Mouse (Mus musculus): ENCODE measurements around the gene Csnk1d. TPM values are rescaled to one million over a fixed set of nuclear protein-coding genes. Genes with fewer than 3 reads are reported as not detected.

Csnk1d gene
- polyA plus RNA-seq, 1 experiment from 2014 or later = 135 TPM

DNA sequence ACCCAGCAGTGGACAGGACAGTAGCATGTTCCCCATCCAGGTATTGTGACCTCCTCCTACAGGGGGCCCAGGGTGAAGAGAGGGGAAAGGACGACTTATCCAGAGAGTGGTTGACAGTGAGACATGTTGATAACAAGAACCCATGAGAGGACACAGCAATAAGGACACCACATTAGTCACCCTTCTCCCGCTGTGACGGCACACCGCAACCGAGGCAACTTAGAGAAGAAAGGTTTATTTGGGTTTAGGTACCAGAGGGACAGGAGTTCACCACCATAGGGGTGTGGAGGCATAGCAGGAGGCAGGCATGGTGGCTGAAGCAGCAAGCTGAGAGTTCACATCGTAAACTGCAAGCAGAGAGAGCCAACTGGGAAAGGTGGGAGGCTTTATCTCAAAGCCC is 15.1 kb upstream of the Csnk1d start:
- Histone ChIP-seq H3K9me3 (no peaks in the 10 kb centered on the region), H3K36me3 (no peaks in the 10 kb centered on the region), H3K4me1 (replicated peaks) (no peaks in the 10 kb centered on the region), H3K4me3 (no peak overlapping the region), H3K9ac (no peak overlapping the region), H3K27ac (replicated peaks) (no peak overlapping the region), H3K4me2 (no peak overlapping the region), H3K27me3 (no peaks in the 10 kb centered on the region)
- no peak for ATAC-seq (ENCODE audit: low read depth)
- 66% methylated on average over 6 of the region's 6 CpGs for WGBS

DNA sequence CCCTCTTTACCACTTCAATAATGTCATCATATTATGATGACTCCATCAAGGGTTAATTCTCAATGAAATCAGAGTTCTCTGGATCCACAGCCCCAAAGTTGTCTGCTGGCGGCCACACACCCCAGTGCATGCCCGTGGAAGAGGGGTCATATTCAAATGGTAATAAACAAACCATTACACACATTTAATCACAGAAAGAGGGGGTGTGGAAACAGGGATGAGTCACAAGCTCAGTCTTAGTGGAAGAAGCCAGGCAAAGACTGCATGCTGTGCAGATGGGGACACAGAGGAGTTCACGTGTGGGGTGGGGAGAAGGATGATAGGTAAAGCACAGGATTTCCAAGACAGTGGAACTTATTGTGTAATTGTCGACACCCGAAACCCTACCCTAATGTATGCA is 13.2 kb upstream of the Csnk1d start:
- Histone ChIP-seq H3K36me3 (0 out of 2 replicates have a peak, but pooled peaks cover under 1% of the 10 kb centered on the region), H3K9me3 (no peaks in the 10 kb centered on the region), H3K27me3 (no peaks in the 10 kb centered on the region), H3K9ac (no peak overlapping the region), H3K4me1 (replicated peaks) (no peaks in the 10 kb centered on the region), H3K4me2 (no peak overlapping the region), H3K4me3 (no peak overlapping the region), H3K27ac (replicated peaks) (no peak overlapping the region)
- no peak for ATAC-seq (ENCODE audit: low read depth)
- WGBS = 58% methylated on average over 5 of the region's 5 CpGs

DNA sequence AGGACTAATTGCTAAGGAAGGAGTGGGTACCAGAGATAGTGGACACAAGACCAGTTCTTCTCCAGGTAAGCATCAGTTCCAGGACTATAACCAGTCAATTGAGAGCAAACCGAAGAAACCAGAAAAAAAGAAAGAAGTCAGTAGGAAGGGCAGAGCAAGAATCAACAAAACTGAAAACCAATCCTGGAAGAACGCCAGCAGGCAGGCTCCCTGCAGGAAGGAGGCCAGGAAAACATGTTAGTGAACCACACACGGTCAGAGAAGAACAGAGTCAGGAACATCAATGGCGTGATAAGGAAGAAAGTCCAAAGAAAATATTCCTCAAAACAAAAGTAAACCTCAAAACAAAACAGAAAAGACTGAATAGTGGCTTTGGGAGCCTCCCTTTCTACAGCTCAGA is 10.8 kb upstream of the Csnk1d start:
- no peak overlapping the region for H3K4me2 ChIP-seq
- 63% methylated on average over 4 of the region's 4 CpGs for WGBS
- no peaks in the 10 kb centered on the region for H3K9me3 ChIP-seq
- H3K4me1 ChIP-seq (replicated peaks) = no peaks in the 10 kb centered on the region
- no peaks in the 10 kb centered on the region for H3K27me3 ChIP-seq
- no peak for ATAC-seq (ENCODE audit: low read depth)
- H3K9ac ChIP-seq = no peak overlapping the region
- H3K36me3 ChIP-seq = 0 out of 2 replicates have a peak, but pooled peaks cover 3% of the 10 kb centered on the region
- H3K4me3 ChIP-seq = no peak overlapping the region
- no peak overlapping the region for H3K27ac ChIP-seq (replicated peaks)

DNA sequence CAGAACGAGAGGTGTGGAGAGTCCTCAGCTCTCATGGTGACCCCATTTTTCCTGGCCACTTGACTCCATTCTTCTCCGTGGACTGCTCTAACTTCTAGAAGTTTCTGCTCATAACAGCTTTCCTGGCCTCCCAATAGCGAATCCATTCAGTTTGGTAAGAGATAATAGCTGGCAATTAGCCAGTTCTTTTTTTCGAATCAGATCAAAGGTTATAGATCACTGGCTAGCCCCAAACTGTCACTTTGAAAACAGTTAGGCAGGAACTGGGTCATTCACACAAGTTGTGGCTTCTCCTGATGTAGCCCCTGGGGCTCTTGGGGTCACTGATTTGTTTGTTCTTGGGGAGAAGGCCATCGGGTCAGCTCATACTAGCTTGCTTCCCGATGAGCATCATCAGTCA is 3.6 kb upstream of the Csnk1d start:
- Histone ChIP-seq H3K4me1 (replicated peaks) (peaks cover 29% of the 10 kb centered on the region), H3K4me3 (no peak overlapping the region), H3K9me3 (no peaks in the 10 kb centered on the region), H3K27me3 (no peaks in the 10 kb centered on the region), H3K4me2 (no peak overlapping the region), H3K27ac (replicated peaks) (no peak overlapping the region), H3K9ac (no peak overlapping the region), H3K36me3 (0 out of 2 replicates have a peak, but pooled peaks cover 3% of the 10 kb centered on the region)
- ATAC-seq (ENCODE audit: low read depth) = no peak
- WGBS = 75% methylated on average over 6 of the region's 6 CpGs

DNA sequence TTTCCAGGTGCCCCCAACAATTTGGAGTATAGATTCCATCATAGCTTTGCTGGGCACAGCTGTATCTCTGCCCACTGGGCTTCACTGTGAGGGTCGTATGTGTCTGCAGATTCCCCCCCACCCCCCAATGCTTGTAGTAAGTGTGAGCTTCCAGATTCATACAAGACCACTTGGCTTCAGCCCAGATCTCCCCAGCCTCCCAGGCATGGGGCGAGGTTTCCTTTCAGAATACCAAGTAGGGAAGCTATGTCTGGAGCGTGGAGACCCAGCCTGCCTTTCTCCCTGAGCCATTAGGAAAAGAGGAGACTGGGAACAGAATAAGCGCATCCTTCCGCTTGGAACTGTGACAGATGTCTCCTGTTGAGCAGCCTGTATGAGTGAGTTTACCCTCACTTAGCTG is 2.5 kb upstream of the Csnk1d start:
- H3K9ac ChIP-seq = no peak overlapping the region
- H3K4me3 ChIP-seq = no peak overlapping the region
- no peaks in the 10 kb centered on the region for H3K27me3 ChIP-seq
- no peak overlapping the region for H3K4me2 ChIP-seq
- no peak for ATAC-seq (ENCODE audit: low read depth)
- WGBS = 52% methylated on average over 5 of the region's 5 CpGs
- H3K4me1 ChIP-seq (replicated peaks) = peaks cover 41% of the 10 kb centered on the region
- H3K36me3 ChIP-seq = no peaks in the 10 kb centered on the region
- no peaks in the 10 kb centered on the region for H3K9me3 ChIP-seq
- H3K27ac ChIP-seq (replicated peaks) = no peak overlapping the region

DNA sequence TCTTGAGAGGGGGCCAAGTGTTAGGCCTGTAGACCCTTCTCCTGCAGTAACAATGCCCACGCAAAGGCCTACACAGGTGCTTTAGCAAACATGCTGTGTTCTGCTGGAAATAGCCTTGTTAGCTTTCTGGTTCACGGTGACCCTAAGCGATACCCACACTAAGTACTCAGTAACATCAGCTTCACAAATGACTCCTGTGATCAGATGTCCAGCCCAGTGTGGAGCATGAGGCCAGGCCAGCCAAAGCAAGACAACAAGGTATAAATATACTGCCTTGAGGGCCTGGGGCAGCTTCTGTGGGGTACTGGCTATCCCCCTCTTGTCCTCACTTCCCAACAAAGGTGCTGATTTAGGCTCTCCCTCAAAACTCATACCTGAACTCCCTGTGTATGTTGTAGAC is 1.9 kb upstream of the Csnk1d start:
- no peak overlapping the region for H3K27ac ChIP-seq (replicated peaks)
- whole genome bisulfite sequencing = 94% methylated on average over 3 of the region's 3 CpGs
- ATAC-seq (ENCODE audit: low read depth) = no peak
- H3K4me2 ChIP-seq = no peak overlapping the region
- no peaks in the 10 kb centered on the region for H3K9me3 ChIP-seq
- peaks cover 46% of the 10 kb centered on the region for H3K4me1 ChIP-seq (replicated peaks)
- no peaks in the 10 kb centered on the region for H3K27me3 ChIP-seq
- H3K9ac ChIP-seq = no peak overlapping the region
- no peaks in the 10 kb centered on the region for H3K36me3 ChIP-seq
- no peak overlapping the region for H3K4me3 ChIP-seq

DNA sequence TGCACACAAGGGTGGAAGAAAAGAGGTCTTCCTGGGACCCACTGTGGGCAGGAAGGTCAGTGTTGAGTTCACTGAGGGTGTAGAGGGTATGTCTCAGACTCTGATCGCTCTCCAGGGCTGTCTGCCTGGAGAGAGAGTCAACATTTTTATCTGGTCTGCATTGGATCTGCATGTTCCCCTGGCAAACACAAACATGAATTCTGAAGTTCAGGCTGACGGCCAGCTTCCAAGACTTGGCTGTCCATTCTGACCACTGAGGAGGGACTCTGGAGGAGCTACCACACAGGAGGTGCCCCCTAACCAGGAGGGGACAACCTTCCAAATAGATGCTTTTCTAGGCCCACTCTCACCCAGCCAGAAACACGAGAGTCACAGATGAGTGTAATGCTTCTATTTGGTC is 661 bp upstream of the Csnk1d start:
- Histone ChIP-seq H3K9ac (peak overlapping the region; percentile 100), H3K4me1 (replicated peaks) (peaks cover 59% of the 10 kb centered on the region)
- 0 out of 2 replicates have a peak, but pooled peaks have one; percentile 6 for ATAC-seq (ENCODE audit: low read depth)

DNA sequence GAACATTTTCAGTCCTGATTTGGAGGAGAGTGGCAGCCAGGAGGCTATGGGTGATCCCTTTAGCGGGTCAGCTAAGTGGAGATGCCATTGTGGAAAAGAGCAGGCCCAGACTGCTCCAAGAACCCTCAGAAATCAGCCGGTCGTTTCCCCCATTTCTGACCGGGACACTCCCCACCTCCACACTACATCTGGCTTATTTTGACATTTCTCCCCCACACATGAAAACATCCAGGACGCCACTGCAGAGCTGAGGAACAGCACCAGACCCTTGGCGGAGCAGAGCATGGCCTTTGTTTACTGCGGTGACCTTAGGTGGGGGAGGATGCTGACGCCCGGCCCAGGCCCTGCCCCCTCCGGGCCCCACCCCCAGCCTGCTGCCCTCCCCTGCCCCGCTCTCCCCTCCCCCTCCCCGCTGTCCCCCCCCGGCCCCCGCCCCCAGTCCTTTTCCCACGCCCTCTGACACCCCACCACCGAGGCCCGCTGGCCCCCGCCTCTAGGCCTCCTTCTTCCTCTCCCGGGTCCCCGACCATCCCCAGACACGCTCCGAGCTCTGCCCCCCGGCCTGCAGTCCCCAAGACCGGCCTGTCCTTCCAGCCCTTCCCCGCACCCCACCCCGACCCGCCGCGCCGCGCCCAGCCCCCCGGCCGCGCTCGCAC is 876 bp downstream of the Csnk1d start:
- under 1% methylated on average over 26 of the region's 35 CpGs for WGBS
- no peaks in the 10 kb centered on the region for H3K27me3 ChIP-seq
- peaks cover 68% of the 10 kb centered on the region for H3K4me1 ChIP-seq (replicated peaks)

More for the DNA sequence above, 661 bp upstream of the Csnk1d start:
- Histone ChIP-seq H3K36me3 (no peaks in the 10 kb centered on the region; the same call in 1 of the 2 replicates), H3K27ac (replicated peaks) (peak overlapping the region; percentile 97), H3K4me3 (peak overlapping the region; percentile 98), H3K27me3 (no peaks in the 10 kb centered on the region), H3K9me3 (no peaks in the 10 kb centered on the region), H3K4me2 (peak overlapping the region; percentile 95)
- WGBS = 72% methylated on average over 3 of the region's 3 CpGs

DNA sequence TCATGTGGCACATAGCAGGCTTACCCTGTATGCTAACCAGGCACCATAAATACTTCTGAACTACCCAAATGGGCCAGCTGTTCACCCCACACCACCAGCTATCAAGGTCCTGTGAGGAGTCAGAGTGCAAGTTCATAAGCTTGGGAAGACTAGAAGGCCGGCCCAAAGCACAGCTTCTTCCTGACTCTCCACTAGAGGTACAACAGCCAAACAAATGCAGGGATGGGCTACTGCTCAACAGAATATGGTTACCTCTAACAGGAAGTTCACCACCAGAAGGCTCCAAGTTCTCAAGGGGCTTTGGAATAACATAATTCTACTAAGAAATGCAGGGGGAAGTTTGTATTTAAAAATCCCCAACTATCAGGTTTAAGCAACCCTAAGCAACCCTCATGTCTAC is 1.6 kb downstream of the Csnk1d start:
- 0 out of 2 replicates have a peak overlapping the region, but pooled peaks have one; percentile 97 for H3K27ac ChIP-seq (replicated peaks)
- WGBS = 39% methylated on average over 1 of the region's 1 CpGs

More for the DNA sequence above, 876 bp downstream of the Csnk1d start:
- peak; percentile 44 for ATAC-seq (ENCODE audit: low read depth)
- Histone ChIP-seq H3K9me3 (no peaks in the 10 kb centered on the region), H3K27ac (replicated peaks) (peak overlapping the region; percentile 97), H3K36me3 (peaks cover 11% of the 10 kb centered on the region), H3K4me3 (peak overlapping the region; percentile 98), H3K4me2 (peak overlapping the region; percentile 95), H3K9ac (peak overlapping the region; percentile 100)

DNA sequence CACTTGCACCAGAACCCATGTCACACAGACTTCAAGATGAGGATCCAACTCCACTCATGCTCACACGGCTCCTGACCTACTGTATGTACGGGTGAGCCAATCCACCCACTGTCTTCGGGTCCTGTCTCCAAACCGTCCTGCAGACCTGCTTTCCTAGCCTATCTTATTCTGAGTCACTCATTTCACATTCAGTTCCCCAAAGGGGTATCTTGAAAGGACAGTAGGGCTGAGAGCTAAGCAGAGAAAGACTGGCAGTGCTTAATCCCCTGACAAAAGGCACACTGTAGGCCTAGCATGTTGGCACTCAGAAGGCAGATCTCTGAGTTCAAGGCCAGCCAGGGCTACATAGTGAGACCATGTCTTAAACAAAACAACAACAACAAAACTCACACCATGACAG is 2.7 kb downstream of the Csnk1d start:
- no peak for ATAC-seq (ENCODE audit: low read depth)
- peak overlapping the region; percentile 95 for H3K4me2 ChIP-seq
- WGBS = 82% methylated on average over 4 of the region's 4 CpGs
- H3K27me3 ChIP-seq = no peaks in the 10 kb centered on the region
- peaks cover 17% of the 10 kb centered on the region for H3K36me3 ChIP-seq
- no peaks in the 10 kb centered on the region for H3K9me3 ChIP-seq
- H3K4me1 ChIP-seq (replicated peaks) = peaks cover 69% of the 10 kb centered on the region
- H3K9ac ChIP-seq = peak overlapping the region; percentile 100; the same call in 1 of the 2 replicates
- no peak overlapping the region for H3K27ac ChIP-seq (replicated peaks)
- H3K4me3 ChIP-seq = peak overlapping the region; percentile 98

More for the DNA sequence above, 1.6 kb downstream of the Csnk1d start:
- ATAC-seq (ENCODE audit: low read depth) = no peak
- Histone ChIP-seq H3K4me2 (peak overlapping the region; percentile 95), H3K4me3 (peak overlapping the region; percentile 98), H3K9me3 (no peaks in the 10 kb centered on the region), H3K4me1 (replicated peaks) (peaks cover 72% of the 10 kb centered on the region), H3K9ac (peak overlapping the region; percentile 100), H3K36me3 (peaks cover 15% of the 10 kb centered on the region), H3K27me3 (no peaks in the 10 kb centered on the region)

DNA sequence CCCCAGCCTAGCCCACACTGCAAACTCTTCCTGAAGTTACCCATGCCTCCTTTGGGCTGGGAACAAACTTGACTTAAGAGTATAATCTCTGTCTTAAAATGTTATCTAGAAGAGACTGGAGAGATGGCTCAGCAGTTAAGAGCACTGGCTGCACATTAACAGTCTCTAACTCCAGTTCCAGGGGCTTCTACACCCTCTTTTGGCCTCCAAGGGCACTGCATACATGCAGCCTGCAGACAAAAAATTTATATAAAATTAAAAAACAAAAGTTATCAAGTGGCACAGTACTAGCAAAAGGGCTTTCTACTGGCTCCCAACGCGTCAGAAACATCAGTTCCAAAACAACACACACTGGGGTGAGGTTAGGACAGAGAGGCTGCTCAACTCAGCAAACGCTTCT is 3.5 kb downstream of the Csnk1d start:
- 84% methylated on average over 3 of the region's 3 CpGs for WGBS
- Histone ChIP-seq H3K9me3 (no peaks in the 10 kb centered on the region), H3K27ac (replicated peaks) (no peak overlapping the region), H3K4me1 (replicated peaks) (peaks cover 61% of the 10 kb centered on the region), H3K4me2 (no peak overlapping the region; the same call in 1 of the 2 replicates), H3K27me3 (no peaks in the 10 kb centered on the region), H3K9ac (no peak overlapping the region), H3K4me3 (no peak overlapping the region), H3K36me3 (peaks cover 25% of the 10 kb centered on the region)
- no peak for ATAC-seq (ENCODE audit: low read depth)

DNA sequence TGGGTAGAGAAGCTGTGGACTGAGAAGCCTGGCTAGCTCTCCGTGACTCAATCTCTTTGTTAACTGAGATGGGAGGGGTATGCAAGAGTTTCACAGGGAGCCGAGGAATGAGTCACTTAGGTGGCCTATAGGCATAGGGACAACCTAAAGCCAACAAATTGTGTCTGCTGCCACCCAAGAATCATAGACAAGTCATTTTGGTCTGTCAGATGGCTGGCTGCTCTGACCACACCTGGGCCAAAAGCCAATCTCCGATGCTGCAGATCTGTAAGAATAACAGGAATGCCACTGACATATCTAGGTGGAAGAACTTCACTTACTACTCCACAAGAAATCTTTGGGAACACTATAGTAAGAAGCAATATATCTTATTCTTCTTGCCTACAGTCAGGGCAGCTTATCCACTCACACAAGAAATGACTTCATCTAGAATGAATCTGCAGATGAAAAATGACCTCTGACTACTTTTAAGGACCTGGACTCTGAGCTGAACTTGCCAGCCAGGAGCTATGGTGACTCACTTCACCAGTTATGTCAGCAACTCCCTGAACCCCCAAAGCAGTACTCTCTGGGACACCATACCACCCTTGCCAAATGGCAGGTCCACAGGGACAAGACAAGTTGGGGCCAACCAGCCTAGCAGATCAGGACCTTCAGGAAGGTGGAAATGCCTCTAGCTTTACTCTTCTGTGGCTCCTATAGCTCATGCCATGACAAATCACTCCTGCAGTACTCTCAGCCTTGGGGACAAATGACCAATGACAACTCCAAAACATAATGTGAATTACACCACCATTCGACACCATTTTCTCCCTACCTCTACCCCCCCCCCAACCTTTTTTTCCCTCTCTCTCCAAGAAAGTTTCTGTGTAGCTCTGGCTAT is 6.4 kb downstream of the Csnk1d start:
- Histone ChIP-seq H3K27me3 (no peaks in the 10 kb centered on the region), H3K4me3 (no peak overlapping the region), H3K4me2 (no peak overlapping the region), H3K4me1 (replicated peaks) (peaks cover 45% of the 10 kb centered on the region), H3K9me3 (no peaks in the 10 kb centered on the region), H3K36me3 (peaks cover 53% of the 10 kb centered on the region), H3K9ac (no peak overlapping the region), H3K27ac (replicated peaks) (no peak overlapping the region)
- 91% methylated on average over 4 of the region's 4 CpGs for WGBS
- no peak for ATAC-seq (ENCODE audit: low read depth)

All from neural tube, embryonic 13.5 days (tissue).